Mouse (Mus musculus) myocyte (in vitro differentiated cells): ENCODE measurements around the gene Vti1a.

Experiments used
- CEBPB ChIP-seq: IDR thresholded peaks from 2 replicates; pipeline ENCODE4 v1.6.1; 2011; ENCODE audit warnings: mild to moderate bottlenecking, moderate library complexity; ENCODE audit not compliant: poor library complexity, insufficient read depth, severe bottlenecking
- MAX ChIP-seq: IDR thresholded peaks from one replicate; pipeline ENCODE4 v1.6.1; 2011; ENCODE audit warnings: low read depth, mild to moderate bottlenecking, control low read depth
- POLR2A ChIP-seq: IDR thresholded peaks from one replicate; pipeline ENCODE4 v1.6.1; 2011; ENCODE audit warnings: low read depth, mild to moderate bottlenecking, control low read depth, moderate library complexity; ENCODE audit not compliant: insufficient read length
- POLR2AphosphoS2 ChIP-seq: IDR thresholded peaks from one replicate; pipeline ENCODE4 v1.6.1; 2011; ENCODE audit warnings: low read depth, control low read depth; ENCODE audit not compliant: insufficient read length
- TCF12 ChIP-seq: IDR thresholded peaks from one replicate; pipeline ENCODE4 v1.6.1; 2011; ENCODE audit warnings: mild to moderate bottlenecking, control low read depth; ENCODE audit not compliant: poor library complexity, insufficient read depth, severe bottlenecking
- TCF3 ChIP-seq: IDR thresholded peaks from one replicate; pipeline ENCODE4 v1.6.1; 2011; ENCODE audit warnings: low read depth, control low read depth; ENCODE audit not compliant: insufficient read length
- USF1 ChIP-seq: IDR thresholded peaks from one replicate; pipeline ENCODE4 v1.6.1; 2011; ENCODE audit warnings: low read depth, mild to moderate bottlenecking, control low read depth, moderate library complexity

- TF ChIP-seq POLR2A (no peak), USF1 (no peak), MAX (no peak), CEBPB (no peak), POLR2AphosphoS2 (no peak), TCF3 (no peak), TCF12 (no peak)
Measured at GRCm38 (mm10) chr19:55440306-55440705, 124.2 kb downstream of the Vti1a start.
